Mouse (Mus musculus) bone marrow macrophage, adult 2 months (primary cell): ENCODE results near the gene Sh2d1b1.

Source experiments
- CTCF ChIP-seq: IDR thresholded peaks from 2 replicates; pipeline ENCODE4 v1.5.1; 2012; ENCODE audit warnings: low read depth, mild to moderate bottlenecking, low read length, moderate library complexity
- POLR2A ChIP-seq: IDR thresholded peaks from 2 replicates; pipeline ENCODE4 v1.6.1; 2012; ENCODE audit warnings: mild to moderate bottlenecking, low read depth, low read length, borderline replicate concordance

DNA sequence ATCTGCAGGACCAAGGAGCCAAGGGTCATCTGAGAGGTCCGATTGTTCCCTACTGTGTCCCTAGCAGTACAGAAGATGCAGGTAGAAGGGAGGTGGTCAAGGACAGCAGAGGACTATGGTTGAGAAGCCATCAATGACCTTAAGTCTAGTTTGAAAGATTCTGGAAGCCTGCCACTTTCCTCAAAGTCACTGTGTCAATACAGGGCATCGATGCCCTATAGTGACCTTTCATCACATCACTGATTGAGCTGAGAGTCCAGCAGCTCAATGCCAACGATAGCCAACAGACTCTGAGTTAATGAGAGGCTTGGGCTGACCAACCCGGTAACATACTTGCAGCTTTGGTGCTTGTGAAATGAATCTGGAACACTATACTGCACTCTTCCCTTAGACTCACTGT is 48.2 kb downstream of the Sh2d1b1 start:
- TF ChIP-seq POLR2A, result no peak
- no peak for TF ChIP-seq CTCF
